Mouse (Mus musculus) T-cell, adult 2 months (primary cell): ENCODE data around the gene Ap1s3.

Experiments
- DNase-seq: peaks from one replicate; pipeline ENCODE4 v3.0.0; 2022; ENCODE audit warnings: low spot score

Gene Ap1s3

GRCm38 (mm10) chr1:79591091-79591490 lies 80.7 kb downstream of the Ap1s3 start:
- no peak for DNase-seq

GRCm38 (mm10) chr1:79589971-79590763 lies 81.6 kb downstream of the Ap1s3 start:
- no peak for DNase-seq

- no peak for DNase-seq
These were observed 82.3 kb downstream of the Ap1s3 start for GRCm38 (mm10) chr1:79589424-79589823.

GRCm38 (mm10) chr1:79581136-79581679 lies 90.6 kb downstream of the Ap1s3 start:
- DNase-seq, result peak; percentile 53

- no peak for DNase-seq
These were observed 94.4 kb downstream of the Ap1s3 start for GRCm38 (mm10) chr1:79577357-79577756.

- no peak for DNase-seq
These were observed 99.9 kb downstream of the Ap1s3 start for GRCm38 (mm10) chr1:79571912-79572311.

GRCm38 (mm10) chr1:79571126-79571525 lies 100.6 kb downstream of the Ap1s3 start:
- DNase-seq, result no peak

GRCm38 (mm10) chr1:79561186-79561585 lies 110.6 kb downstream of the Ap1s3 start:
- peak; percentile 3 for DNase-seq
